Mouse (Mus musculus) hindbrain, embryonic 16.5 days (tissue): ENCODE data around the gene Gnl1. TPM values are rescaled to one million over a fixed set of nuclear protein-coding genes. Genes with fewer than 3 reads are reported as not detected.
A peak's percentile ranks its signal among the peaks of the same experiment; 100 is the strongest.
"Not testable (repeated sequence)": the region's sequence is repeated elsewhere in the genome, so short reads cannot be mapped to it uniquely, and the experiment has no call there.

Experiments
- ATAC-seq: fragments of 200-750 bp; cut with Nextera tagmentation; 2 replicates; pipeline ENCODE4 v1.8.0; 2017; ENCODE audit warnings: moderate TSS enrichment, moderate library complexity
- H3K27ac ChIP-seq: fragments of 300-500 bp; sonication (generic); 2 replicates; pipeline ENCODE4 v1.5.1; 2014; ENCODE audit warnings: low read depth, mild to moderate bottlenecking, control low read depth, low read length, moderate library complexity
- H3K27me3 ChIP-seq: fragments of 300-500 bp; sonication (generic); replicated peaks from 2 replicates; pipeline ENCODE4 v1.6.1; 2014; ENCODE audit warnings: low read length; ENCODE audit not compliant: control insufficient read depth, insufficient read depth
- H3K36me3 ChIP-seq: fragments of 300-500 bp; sonication (generic); 2 replicates; pipeline ENCODE4 v1.6.1; 2014; ENCODE audit warnings: mild to moderate bottlenecking, low read length, moderate library complexity, mixed read lengths; ENCODE audit not compliant: control insufficient read depth, insufficient read depth
- H3K4me1 ChIP-seq: fragments of 300-500 bp; sonication (generic); 2 replicates; pipeline ENCODE4 v1.6.1; 2014; ENCODE audit warnings: low read depth, low read length; ENCODE audit not compliant: control insufficient read depth, insufficient read depth
- H3K4me2 ChIP-seq: fragments of 300-500 bp; sonication (generic); 2 replicates; pipeline ENCODE4 v1.6.1; 2014; ENCODE audit warnings: mild to moderate bottlenecking, low read length, control low read depth, moderate library complexity
- H3K4me3 ChIP-seq: fragments of 300-500 bp; sonication (generic); 2 replicates; pipeline ENCODE4 v1.5.1; 2014; ENCODE audit warnings: mild to moderate bottlenecking, low read length, control low read depth, moderate library complexity
- H3K9ac ChIP-seq: fragments of 300-500 bp; sonication (generic); 2 replicates; pipeline ENCODE4 v1.6.1; 2014; ENCODE audit warnings: low read depth, mild to moderate bottlenecking, control low read depth, low read length, moderate library complexity
- H3K9me3 ChIP-seq: fragments of 300-500 bp; sonication (generic); 2 replicates; pipeline ENCODE4 v1.6.1; 2014; ENCODE audit warnings: mild to moderate bottlenecking, low read length, moderate library complexity; ENCODE audit not compliant: control insufficient read depth
- WGBS: fragments of 180-500 bp; shearing (Covaris S2); extraction: QIAGEN DNeasy Blood & Tissue Kit; methylation state at CpG from one replicate; pipeline ENCODE4 v1.1.7; 2014; 5-methylcytosine and 5-hydroxymethylcytosine counted together
- polyA plus RNA-seq: library from polyadenylated mRNA; unstranded; fragments of >200 nt; fragmentation: Nextera tagmentation; extraction: Ambion mirVana; gene quantifications from 2 replicates; pipeline ENCODE4 v1.2.1, GENCODE M21; 2015

Gene Gnl1
- 74.1 and 75.1 TPM in 2 replicates for polyA plus RNA-seq

- H3K4me1 ChIP-seq = peaks cover 19% of the 10 kb centered on the region
- peak within 1 kb of the TSS; percentile 97 for H3K4me3 ChIP-seq
- 0% methylated on average over 72 of the region's 109 CpGs for WGBS
- peak within 1 kb of the TSS; percentile 83 for H3K9ac ChIP-seq
- peak within 1 kb of the TSS; percentile 96 for H3K27ac ChIP-seq
- no peaks in the 10 kb centered on the region for H3K9me3 ChIP-seq
- no peaks in the 10 kb centered on the region for H3K27me3 ChIP-seq
- peak; percentile 85 for ATAC-seq
- peak within 1 kb of the TSS; percentile 77 for H3K4me2 ChIP-seq
- H3K36me3 ChIP-seq = peaks cover 21% of the 10 kb centered on the region
Measured at GRCm38 (mm10) chr17:35979401-35980362, at the start of gene Gnl1, which contains the start of gene Prr3. TSS of gene Gnl1 (plus strand) at chr17:35979851. TSS of gene Prr3 (minus strand) at chr17:35980236.

- 89% methylated on average over 12 of the region's 12 CpGs for WGBS
- ATAC-seq = no peak
- Histone ChIP-seq H3K9me3 (no peaks in the 10 kb centered on the region), H3K36me3 (peaks cover 46% of the 10 kb centered on the region), H3K9ac (no peak overlapping the region), H3K4me2 (no peak overlapping the region), H3K27ac (no peak overlapping the region), H3K27me3 (no peaks in the 10 kb centered on the region), H3K4me1 (no peaks in the 10 kb centered on the region), H3K4me3 (no peak overlapping the region)
Measured at GRCm38 (mm10) chr17:35930627-35931026, 49.0 kb upstream of the Gnl1 start.

GRCm38 (mm10) chr17:35932608-35933007 lies 47.0 kb upstream of the Gnl1 start:
- Histone ChIP-seq H3K4me3 (no peak overlapping the region), H3K27ac (no peak overlapping the region), H3K27me3 (no peaks in the 10 kb centered on the region), H3K4me2 (no peak overlapping the region), H3K4me1 (no peaks in the 10 kb centered on the region), H3K9ac (no peak overlapping the region), H3K9me3 (no peaks in the 10 kb centered on the region), H3K36me3 (peaks cover 32% of the 10 kb centered on the region)
- no peak for ATAC-seq
- 86% methylated on average over 4 of the region's 4 CpGs for WGBS

GRCm38 (mm10) chr17:35935763-35936162 lies 43.9 kb upstream of the Gnl1 start:
- 89% methylated on average over 14 of the region's 14 CpGs for WGBS

GRCm38 (mm10) chr17:35937700-35938348 lies 41.8 kb upstream of the Gnl1 start:
- Histone ChIP-seq H3K4me2 (no peak overlapping the region), H3K36me3 (no peaks in the 10 kb centered on the region), H3K27me3 (no peaks in the 10 kb centered on the region), H3K4me3 (no peak overlapping the region), H3K9ac (no peak overlapping the region), H3K4me1 (no peaks in the 10 kb centered on the region), H3K27ac (no peak overlapping the region), H3K9me3 (no peaks in the 10 kb centered on the region)
- ATAC-seq = peak; percentile 90
- WGBS = 53% methylated on average over 2 of the region's 2 CpGs

More at GRCm38 (mm10) chr17:35935763-35936162, 43.9 kb upstream of the Gnl1 start:
- H3K36me3 ChIP-seq, H3K9ac ChIP-seq, H3K4me2 ChIP-seq, H3K9me3 ChIP-seq, ATAC-seq, H3K4me1 ChIP-seq, H3K4me3 ChIP-seq, H3K27me3 ChIP-seq, H3K27ac ChIP-seq: not testable (repeated sequence)

- 49% methylated on average over 2 of the region's 2 CpGs for WGBS
- Histone ChIP-seq H3K4me2 (no peak overlapping the region), H3K4me1 (no peaks in the 10 kb centered on the region), H3K36me3 (no peaks in the 10 kb centered on the region), H3K4me3 (no peak overlapping the region), H3K27ac (no peak overlapping the region), H3K27me3 (no peaks in the 10 kb centered on the region), H3K9me3 (no peaks in the 10 kb centered on the region), H3K9ac (no peak overlapping the region)
- ATAC-seq = no peak
Measured at GRCm38 (mm10) chr17:35939108-35939507, 40.5 kb upstream of the Gnl1 start.

GRCm38 (mm10) chr17:35939941-35940340 lies 39.7 kb upstream of the Gnl1 start:
- Histone ChIP-seq H3K9ac (no peak overlapping the region), H3K4me3 (no peak overlapping the region), H3K4me1 (no peaks in the 10 kb centered on the region), H3K9me3 (no peaks in the 10 kb centered on the region), H3K27me3 (no peaks in the 10 kb centered on the region), H3K27ac (no peak overlapping the region), H3K36me3 (no peaks in the 10 kb centered on the region), H3K4me2 (no peak overlapping the region)
- ATAC-seq = no peak
- 49% methylated on average over 1 of the region's 1 CpGs for WGBS

GRCm38 (mm10) chr17:35950946-35951345 lies 28.7 kb upstream of the Gnl1 start:
- H3K4me3 ChIP-seq, H3K9me3 ChIP-seq, ATAC-seq, H3K27me3 ChIP-seq, H3K9ac ChIP-seq, H3K4me1 ChIP-seq, H3K27ac ChIP-seq, H3K4me2 ChIP-seq, H3K36me3 ChIP-seq: not testable (repeated sequence)

- not testable (repeated sequence) for H3K9me3 ChIP-seq, H3K4me1 ChIP-seq, H3K9ac ChIP-seq, H3K4me3 ChIP-seq, H3K27ac ChIP-seq, H3K4me2 ChIP-seq, H3K27me3 ChIP-seq
- 100% methylated on average over 2 of the region's 3 CpGs for WGBS
- peak; percentile 35; the same call in 1 of the 2 replicates for ATAC-seq
- H3K36me3 ChIP-seq = peaks cover 14% of the 10 kb centered on the region
Measured at GRCm38 (mm10) chr17:35952559-35952958, 27.1 kb upstream of the Gnl1 start.
